Mouse (Mus musculus) neural tube, embryonic 13.5 days (tissue): ENCODE measurements around the gene Dppa3. TPM values are rescaled to one million over a fixed set of nuclear protein-coding genes. Genes with fewer than 3 reads are reported as not detected.

Experiments used
- ATAC-seq: fragments of 200-750 bp; cut with Nextera tagmentation; 2 replicates; pipeline ENCODE4 v1.8.0; 2017; ENCODE audit warnings: low read depth, mild to moderate bottlenecking, moderate TSS enrichment, moderate library complexity
- H3K27ac ChIP-seq: fragments of 300-500 bp; sonication (generic); replicated peaks from 2 replicates; pipeline ENCODE4 v1.5.1; 2015; ENCODE audit warnings: moderate library complexity, mild to moderate bottlenecking, inconsistent platforms
- H3K27me3 ChIP-seq: fragments of 300-500 bp; sonication (generic); 2 replicates; pipeline ENCODE4 v1.6.1; 2015; ENCODE audit warnings: mild to moderate bottlenecking, inconsistent platforms
- H3K36me3 ChIP-seq: fragments of 300-500 bp; sonication (generic); 2 replicates; pipeline ENCODE4 v1.6.1; 2015; ENCODE audit warnings: mild to moderate bottlenecking, inconsistent platforms
- H3K4me1 ChIP-seq: fragments of 300-500 bp; sonication (generic); replicated peaks from 2 replicates; pipeline ENCODE4 v1.6.1; 2015; ENCODE audit warnings: inconsistent platforms
- H3K4me2 ChIP-seq: fragments of 300-500 bp; sonication (generic); 2 replicates; pipeline ENCODE4 v1.6.1; 2015; ENCODE audit warnings: inconsistent platforms, mild to moderate bottlenecking, moderate library complexity
- H3K4me3 ChIP-seq: fragments of 300-500 bp; sonication (generic); 2 replicates; pipeline ENCODE4 v1.5.1; 2015; ENCODE audit warnings: mild to moderate bottlenecking, inconsistent platforms
- H3K9ac ChIP-seq: fragments of 300-500 bp; sonication (generic); 2 replicates; pipeline ENCODE4 v1.6.1; 2015; ENCODE audit warnings: moderate library complexity, mild to moderate bottlenecking, inconsistent platforms
- H3K9me3 ChIP-seq: fragments of 300-500 bp; sonication (generic); 2 replicates; pipeline ENCODE4 v1.6.1; 2016; ENCODE audit warnings: inconsistent platforms
- WGBS: fragments of 180-500 bp; shearing (Covaris S2); methylation state at CpG from one replicate; pipeline ENCODE4 v1.1.7; 2015; 5-methylcytosine and 5-hydroxymethylcytosine counted together
- polyA plus RNA-seq: library from polyadenylated mRNA; unstranded; fragments of >200 nt; fragmentation: Nextera tagmentation; extraction: Ambion mirVana; gene quantifications from 2 replicates; pipeline ENCODE4 v1.2.1, GENCODE M21; 2015

Dppa3 gene
- polyA plus RNA-seq, 1 experiment from 2014 or later = not detected

DNA sequence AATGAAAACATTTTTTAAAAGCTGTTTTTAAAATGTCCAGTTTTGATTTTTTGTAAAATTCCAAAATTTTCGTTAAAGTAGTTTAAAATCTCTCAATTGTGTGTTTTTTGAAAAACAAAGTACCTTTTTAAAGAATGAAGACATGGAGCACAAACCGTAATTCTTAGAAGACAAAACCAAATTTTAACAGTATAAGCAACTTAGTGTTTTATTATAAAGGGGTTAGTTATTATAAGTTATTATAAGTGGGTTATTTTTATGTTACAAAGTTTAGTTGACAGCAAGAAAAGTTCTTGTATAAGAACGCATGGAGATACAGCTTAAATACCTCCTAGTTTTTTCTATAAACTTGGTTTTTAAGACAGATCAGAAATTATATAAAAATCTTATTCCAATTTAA lies 24.6 kb upstream of the Dppa3 start:
- Histone ChIP-seq H3K9ac (no peak overlapping the region), H3K27ac (no peak overlapping the region), H3K36me3 (no peaks in the 10 kb centered on the region), H3K27me3 (no peaks in the 10 kb centered on the region), H3K4me1 (peaks cover 10% of the 10 kb centered on the region), H3K4me3 (peak overlapping the region; percentile 41; the same call in 1 of the 2 replicates), H3K4me2 (peak overlapping the region; percentile 63), H3K9me3 (no peaks in the 10 kb centered on the region)
- ATAC-seq = no peak
- WGBS = 84% methylated on average over 3 of the region's 3 CpGs

DNA sequence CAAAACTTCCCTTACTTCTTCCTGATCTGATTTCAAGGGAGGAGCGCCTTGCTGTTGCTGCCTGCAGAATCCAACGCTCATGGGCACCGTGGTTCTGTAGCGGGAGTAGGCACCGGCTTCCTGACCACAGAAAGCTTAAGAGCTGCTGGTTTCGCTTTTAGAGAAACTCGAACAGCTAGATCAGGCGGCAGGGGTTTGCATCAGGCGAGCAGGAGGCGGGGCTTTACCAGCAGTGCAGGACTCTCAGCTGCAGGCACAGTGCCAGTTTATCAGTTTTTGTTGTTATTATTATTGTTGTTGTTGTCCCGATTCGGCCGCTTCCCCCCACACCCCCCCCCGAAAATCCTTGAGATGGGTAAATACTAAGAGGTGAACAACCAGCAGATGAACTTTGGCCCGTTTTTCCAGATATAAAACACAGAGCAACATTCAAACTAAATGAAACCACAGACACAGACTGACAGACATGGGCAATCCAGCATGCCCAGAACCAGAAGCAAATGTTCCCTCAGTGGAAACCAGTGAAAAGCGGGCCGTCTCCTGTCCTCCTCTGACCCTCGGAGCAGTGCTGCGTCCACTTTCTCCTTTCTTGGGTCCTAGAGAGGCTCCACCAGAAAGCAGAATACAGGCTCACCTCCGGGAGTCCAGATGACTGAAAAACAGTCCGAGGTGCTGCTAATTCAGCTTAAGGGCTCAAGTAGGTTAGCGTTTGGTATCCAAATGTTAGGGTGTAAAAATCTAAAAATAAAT lies 23.8 kb upstream of the Dppa3 start, which contains the start of gene Apobec1:
Gene Apobec1, minus strand, starts transcription at position 203 of the 750 bp plus-strand sequence.
- peak within 1 kb of the TSS; percentile 62 for H3K9ac ChIP-seq
- H3K9me3 ChIP-seq = no peaks in the 10 kb centered on the region
- H3K27ac ChIP-seq = no peak within 1 kb of the TSS; the same call in 1 of the 2 replicates

DNA sequence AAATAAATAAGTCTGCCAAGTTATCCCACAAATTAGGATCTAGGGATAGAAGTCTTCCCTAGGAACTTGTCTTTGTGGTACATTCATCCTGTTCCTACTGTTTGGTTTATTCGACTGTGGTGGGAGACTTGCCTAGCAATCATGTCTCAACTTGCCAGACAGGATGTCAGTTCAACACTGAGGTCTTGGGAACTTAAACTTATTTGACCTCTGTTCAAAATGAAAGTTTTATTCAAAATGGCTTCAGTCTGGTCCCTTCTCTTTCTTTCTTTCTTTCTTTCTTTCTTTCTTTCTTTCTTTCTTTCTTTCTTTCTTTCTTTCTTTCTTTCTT lies 23.3 kb upstream of the Dppa3 start:
- Histone ChIP-seq H3K36me3 (no peaks in the 10 kb centered on the region), H3K9me3 (no peaks in the 10 kb centered on the region), H3K4me3 (peak overlapping the region; percentile 41; the same call in 1 of the 2 replicates), H3K27me3 (no peaks in the 10 kb centered on the region), H3K9ac (no peak overlapping the region), H3K4me2 (peak overlapping the region; percentile 63), H3K27ac (no peak overlapping the region; the same call in 1 of the 2 replicates), H3K4me1 (peaks cover 10% of the 10 kb centered on the region)
- no peak for ATAC-seq
- 57% methylated on average over 1 of the region's 1 CpGs for WGBS

More for the DNA sequence above, 23.8 kb upstream of the Dppa3 start, which contains the start of gene Apobec1:
- Histone ChIP-seq H3K4me3 (peak within 1 kb of the TSS; percentile 41), H3K4me2 (peak within 1 kb of the TSS; percentile 63), H3K27me3 (no peaks in the 10 kb centered on the region), H3K36me3 (no peaks in the 10 kb centered on the region), H3K4me1 (peaks cover 10% of the 10 kb centered on the region)
- ATAC-seq = peak; percentile 69
- WGBS = 9% methylated on average over 22 of the region's 22 CpGs

- Histone ChIP-seq H3K4me1 (peaks cover 10% of the 10 kb centered on the region), H3K27me3 (no peaks in the 10 kb centered on the region), H3K36me3 (no peaks in the 10 kb centered on the region), H3K4me3 (no peak overlapping the region), H3K27ac (no peak overlapping the region), H3K4me2 (no peak overlapping the region), H3K9me3 (no peaks in the 10 kb centered on the region), H3K9ac (no peak overlapping the region)
- no peak for ATAC-seq
Observed at GRCm38 (mm10) chr6:122604260-122604659, 21.9 kb upstream of the Dppa3 start.

- Histone ChIP-seq H3K4me2 (no peak overlapping the region), H3K27me3 (no peaks in the 10 kb centered on the region), H3K9ac (no peak overlapping the region), H3K9me3 (no peaks in the 10 kb centered on the region), H3K4me3 (no peak overlapping the region), H3K4me1 (peaks cover 10% of the 10 kb centered on the region), H3K27ac (no peak overlapping the region), H3K36me3 (no peaks in the 10 kb centered on the region)
- 91% methylated on average over 8 of the region's 8 CpGs for WGBS
- ATAC-seq = no peak
Observed at GRCm38 (mm10) chr6:122605483-122605882, 20.7 kb upstream of the Dppa3 start.

- no peak for ATAC-seq
- Histone ChIP-seq H3K4me3 (no peak overlapping the region), H3K27ac (no peak overlapping the region), H3K4me2 (no peak overlapping the region), H3K9me3 (no peaks in the 10 kb centered on the region), H3K36me3 (no peaks in the 10 kb centered on the region), H3K9ac (no peak overlapping the region), H3K27me3 (no peaks in the 10 kb centered on the region), H3K4me1 (peaks cover 10% of the 10 kb centered on the region)
- WGBS = 94% methylated on average over 11 of the region's 11 CpGs
Observed at GRCm38 (mm10) chr6:122606661-122607060, 19.5 kb upstream of the Dppa3 start.

GRCm38 (mm10) chr6:122607700-122608099 lies 18.5 kb upstream of the Dppa3 start:
- H3K27ac ChIP-seq = no peak overlapping the region
- 95% methylated on average over 12 of the region's 12 CpGs for WGBS
- H3K4me2 ChIP-seq = no peak overlapping the region
- no peaks in the 10 kb centered on the region for H3K36me3 ChIP-seq
- H3K9me3 ChIP-seq = no peaks in the 10 kb centered on the region
- peaks cover 1% of the 10 kb centered on the region; the same call in 1 of the 2 replicates for H3K4me1 ChIP-seq
- no peak overlapping the region for H3K9ac ChIP-seq
- no peak for ATAC-seq
- H3K27me3 ChIP-seq = no peaks in the 10 kb centered on the region
- H3K4me3 ChIP-seq = no peak overlapping the region

DNA sequence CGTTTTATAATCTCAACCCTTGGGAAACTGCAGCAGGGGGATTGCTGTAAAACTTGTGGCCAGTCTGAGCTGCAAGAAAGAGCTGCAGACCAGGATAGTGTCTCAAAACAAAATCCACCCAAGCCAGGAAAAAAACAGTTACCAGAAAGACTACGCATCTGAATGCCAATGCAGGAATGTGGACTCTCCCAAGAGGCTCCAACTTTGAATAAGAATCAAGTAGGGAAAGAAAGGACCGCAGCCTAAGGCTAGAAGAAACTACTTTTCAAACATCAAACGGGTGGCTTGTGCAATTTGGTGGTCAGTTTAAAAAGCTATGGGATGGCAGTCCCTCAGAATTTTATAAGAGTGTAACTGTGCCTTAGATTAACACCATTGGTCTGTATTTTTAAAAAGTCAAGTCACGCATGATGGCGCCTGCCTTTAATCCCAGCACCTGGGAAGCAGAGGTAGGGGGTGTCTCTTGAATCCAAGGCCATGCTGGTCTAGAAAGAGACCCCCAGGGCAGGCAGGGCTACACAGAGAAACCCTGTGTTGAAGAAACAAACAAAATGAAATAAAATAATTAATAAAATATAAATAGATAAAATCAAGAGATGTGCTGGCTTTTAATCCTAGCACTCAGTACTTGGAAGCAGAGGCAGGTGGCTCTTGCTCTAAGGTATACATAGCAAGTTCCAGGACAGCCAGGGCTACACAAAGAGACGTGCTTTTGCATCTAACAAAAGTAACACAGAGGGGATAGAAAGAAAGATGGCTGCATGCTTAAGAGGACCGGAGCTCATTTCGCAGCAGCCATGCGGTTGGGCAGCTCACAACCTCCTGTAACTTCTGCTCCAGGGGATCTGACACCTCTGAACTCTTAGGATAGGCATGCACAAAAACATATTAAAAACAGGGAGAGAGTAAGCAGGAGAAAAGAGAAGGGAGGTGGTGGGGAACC lies 17.5 kb upstream of the Dppa3 start:
- WGBS = 77% methylated on average over 10 of the region's 10 CpGs
- Histone ChIP-seq H3K4me3 (no peak overlapping the region), H3K36me3 (no peaks in the 10 kb centered on the region), H3K4me1 (no peaks in the 10 kb centered on the region), H3K4me2 (no peak overlapping the region), H3K9ac (no peak overlapping the region), H3K9me3 (no peaks in the 10 kb centered on the region), H3K27ac (no peak overlapping the region), H3K27me3 (no peaks in the 10 kb centered on the region)
- no peak for ATAC-seq

- Histone ChIP-seq H3K27me3 (no peaks in the 10 kb centered on the region), H3K9me3 (no peaks in the 10 kb centered on the region), H3K4me3 (no peak overlapping the region), H3K36me3 (no peaks in the 10 kb centered on the region), H3K9ac (no peak overlapping the region), H3K4me1 (no peaks in the 10 kb centered on the region), H3K4me2 (no peak overlapping the region), H3K27ac (no peak overlapping the region)
- WGBS = 79% methylated on average over 9 of the region's 9 CpGs
- no peak for ATAC-seq
Observed at GRCm38 (mm10) chr6:122609377-122609728, 16.9 kb upstream of the Dppa3 start.

DNA sequence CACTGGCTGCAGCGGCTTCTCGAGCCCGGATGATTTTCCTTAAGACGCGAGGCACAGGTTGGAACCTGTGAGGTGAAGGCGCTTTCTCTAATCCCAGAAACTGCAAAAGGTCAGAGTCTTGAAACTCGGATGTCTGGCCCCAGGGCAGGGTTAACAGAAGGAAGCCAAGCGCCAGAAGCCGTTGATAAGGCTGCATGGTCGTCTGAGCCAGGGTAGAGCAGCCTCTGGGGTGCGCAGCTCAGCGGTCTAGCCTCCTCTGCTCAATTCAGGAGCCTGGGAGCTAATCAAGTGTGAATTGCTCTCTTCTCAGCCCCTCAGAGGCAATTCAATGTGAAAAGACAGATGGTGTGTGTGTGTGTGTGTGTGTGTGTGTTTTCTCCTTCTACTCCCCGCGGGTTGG lies 16.4 kb upstream of the Dppa3 start, which contains the start of gene Gdf3:
Gene Gdf3, minus strand, starts transcription at position 317 of the 400 bp plus-strand sequence.
- no peak within 1 kb of the TSS for H3K27ac ChIP-seq
- WGBS = 60% methylated on average over 14 of the region's 14 CpGs

DNA sequence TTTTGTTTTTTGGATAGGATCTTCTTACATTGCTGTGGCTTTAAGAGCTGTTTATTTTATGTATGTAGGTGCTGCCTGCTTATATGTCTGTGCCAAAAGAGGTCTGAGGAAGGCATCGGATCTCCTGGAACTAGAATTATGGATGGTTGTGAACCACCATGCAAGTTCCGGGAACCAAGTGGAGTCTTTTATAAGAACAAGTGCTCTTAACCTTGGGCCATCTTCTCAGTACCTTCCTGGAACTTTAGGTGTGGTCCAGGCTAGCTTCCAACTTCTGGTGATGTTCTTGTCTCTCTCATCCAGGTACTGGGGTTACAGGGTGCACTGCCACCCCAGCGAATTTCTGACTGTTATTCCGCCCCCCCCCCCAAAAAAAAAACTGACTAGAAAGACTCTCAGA lies 13.8 kb upstream of the Dppa3 start:
- no peak overlapping the region for H3K27ac ChIP-seq
- H3K4me1 ChIP-seq = no peaks in the 10 kb centered on the region
- H3K36me3 ChIP-seq = no peaks in the 10 kb centered on the region
- no peak overlapping the region for H3K4me2 ChIP-seq
- no peaks in the 10 kb centered on the region for H3K27me3 ChIP-seq
- no peak for ATAC-seq
- H3K9ac ChIP-seq = no peak overlapping the region
- H3K4me3 ChIP-seq = no peak overlapping the region
- no peaks in the 10 kb centered on the region for H3K9me3 ChIP-seq
- WGBS = 82% methylated on average over 4 of the region's 4 CpGs

More for the DNA sequence above, 16.4 kb upstream of the Dppa3 start, which contains the start of gene Gdf3:
- Histone ChIP-seq H3K4me3 (no peak within 1 kb of the TSS), H3K36me3 (no peaks in the 10 kb centered on the region), H3K27me3 (no peaks in the 10 kb centered on the region), H3K9me3 (no peaks in the 10 kb centered on the region), H3K9ac (no peak within 1 kb of the TSS), H3K4me1 (no peaks in the 10 kb centered on the region), H3K4me2 (no peak within 1 kb of the TSS)
- ATAC-seq = no peak

DNA sequence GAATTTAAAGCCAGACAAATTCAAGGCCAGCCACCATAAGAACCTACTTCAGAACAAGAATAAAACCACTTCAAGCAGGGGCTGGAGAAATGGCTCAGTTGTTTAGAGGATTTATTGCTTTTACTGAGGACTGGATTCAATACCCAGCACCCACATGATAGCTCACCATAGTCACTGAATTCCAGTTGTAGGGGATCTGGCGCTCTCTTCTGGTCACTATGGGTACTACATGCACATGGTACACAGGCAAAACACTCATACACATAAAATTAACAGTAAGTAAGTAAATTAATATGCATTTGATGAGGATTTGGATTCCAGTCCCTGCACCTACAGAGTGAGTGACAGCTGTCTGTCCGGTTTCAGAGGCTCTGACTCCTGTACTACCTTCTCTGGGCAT lies 12.2 kb upstream of the Dppa3 start:
- Histone ChIP-seq H3K36me3 (no peaks in the 10 kb centered on the region), H3K9ac (no peak overlapping the region), H3K4me3 (no peak overlapping the region), H3K9me3 (no peaks in the 10 kb centered on the region), H3K27ac (no peak overlapping the region), H3K4me1 (no peaks in the 10 kb centered on the region), H3K27me3 (no peaks in the 10 kb centered on the region), H3K4me2 (no peak overlapping the region)
- WGBS = 69% methylated on average over 2 of the region's 2 CpGs
- no peak for ATAC-seq
